Mouse (Mus musculus) cerebellum, adult 18-20 months (tissue): ENCODE results near the gene Idh2.
A peak's percentile ranks its signal among the peaks of the same experiment; 100 is the strongest.
"Not testable (repeated sequence)": the region's sequence is repeated elsewhere in the genome, so short reads cannot be mapped to it uniquely, and the experiment has no call there.

Source experiments
- DNase-seq, 2 experiments: peaks; one replicate each; pipeline ENCODE4 v3.0.0; 2021

Idh2 gene

DNA sequence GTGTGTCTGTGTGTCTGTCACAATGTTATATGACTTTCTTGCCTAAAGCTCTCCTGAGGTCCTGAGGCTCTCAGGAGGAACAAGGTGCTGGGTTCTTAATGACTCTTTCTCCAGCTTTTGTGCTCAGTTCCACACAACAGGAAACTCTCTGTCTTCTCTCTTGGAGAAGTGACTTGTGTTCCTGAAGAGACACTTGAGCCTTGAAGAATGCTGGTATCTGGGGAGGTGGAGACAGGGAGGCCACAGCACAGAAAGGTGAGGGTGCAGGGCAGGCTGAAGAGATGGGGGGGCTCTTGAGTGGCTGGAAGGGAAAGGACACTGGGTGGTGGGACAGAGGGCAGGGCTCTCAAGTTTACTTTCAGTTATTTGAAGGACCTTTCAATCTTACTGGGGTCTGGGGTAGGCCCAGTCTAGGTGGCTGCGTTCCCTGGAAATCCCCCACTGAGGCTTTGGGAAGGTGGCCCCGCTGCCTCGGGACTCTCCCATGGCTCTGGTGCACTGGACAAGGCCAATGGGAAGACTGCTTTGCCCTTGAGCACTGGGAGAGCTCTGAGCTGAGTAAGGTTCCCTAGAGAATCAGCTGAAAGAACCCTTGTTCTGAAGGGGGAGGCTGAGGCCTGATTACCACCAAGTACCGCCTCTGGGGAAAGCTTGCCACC, 56.7 kb downstream of the Idh2 start:
- no peak for DNase-seq

DNA sequence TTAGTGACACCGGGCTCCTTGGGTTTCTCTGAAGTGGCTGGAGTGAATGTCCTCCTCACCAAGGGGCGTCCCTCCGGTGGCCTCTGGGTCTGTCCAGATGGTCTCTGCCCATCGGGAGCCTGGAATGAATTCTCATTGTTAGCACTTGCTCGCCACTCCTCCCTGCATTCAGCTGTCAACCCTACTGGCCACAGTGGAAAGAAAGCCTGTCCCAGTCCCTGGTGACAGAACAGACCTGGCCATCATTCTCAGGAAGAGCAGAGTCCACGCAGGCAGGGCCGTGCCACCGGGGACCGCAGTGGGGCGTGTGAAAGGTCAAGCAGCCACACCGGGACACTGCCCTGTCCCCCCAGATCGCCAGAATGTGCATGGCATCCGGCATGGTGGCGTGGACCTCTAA, 57.4 kb downstream of the Idh2 start:
- DNase-seq, result peak in 1 of 2 experiments; percentile 22

DNA sequence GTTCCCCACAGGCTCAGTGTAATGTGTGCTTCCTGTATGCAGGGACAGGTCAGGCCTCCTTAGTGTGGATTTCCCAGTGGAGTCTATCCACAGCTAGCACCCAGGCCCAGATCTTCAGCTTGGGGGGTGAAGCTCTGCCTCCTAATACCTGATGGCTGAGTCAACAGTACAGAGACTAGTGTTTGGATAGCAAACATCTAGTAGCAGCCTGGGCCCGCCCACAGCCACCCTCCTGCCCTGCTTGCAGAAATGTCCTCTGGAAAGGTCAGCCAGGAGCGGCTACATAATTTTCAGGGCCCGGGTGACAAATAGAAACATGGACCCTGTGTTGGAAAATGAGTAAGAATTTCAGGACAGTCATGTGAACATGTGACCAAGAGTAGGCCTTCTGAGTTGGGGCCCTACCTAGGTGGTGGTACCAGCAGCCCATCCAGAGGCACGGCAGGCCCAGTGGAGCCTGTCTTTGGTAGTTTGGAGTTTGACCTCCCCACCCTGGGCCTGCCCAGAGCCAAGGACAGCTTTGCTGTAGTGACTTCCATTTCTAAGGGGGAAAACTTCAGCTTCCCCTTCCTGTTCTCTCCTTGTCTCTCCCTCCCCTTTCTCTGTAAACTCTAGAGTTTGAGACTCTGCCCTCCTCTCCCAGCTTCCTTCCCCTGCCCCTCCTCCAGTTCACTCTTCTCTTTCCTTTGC, 58.0 kb downstream of the Idh2 start:
- DNase-seq, result peak in 1 of 2 experiments; percentile 11

DNA sequence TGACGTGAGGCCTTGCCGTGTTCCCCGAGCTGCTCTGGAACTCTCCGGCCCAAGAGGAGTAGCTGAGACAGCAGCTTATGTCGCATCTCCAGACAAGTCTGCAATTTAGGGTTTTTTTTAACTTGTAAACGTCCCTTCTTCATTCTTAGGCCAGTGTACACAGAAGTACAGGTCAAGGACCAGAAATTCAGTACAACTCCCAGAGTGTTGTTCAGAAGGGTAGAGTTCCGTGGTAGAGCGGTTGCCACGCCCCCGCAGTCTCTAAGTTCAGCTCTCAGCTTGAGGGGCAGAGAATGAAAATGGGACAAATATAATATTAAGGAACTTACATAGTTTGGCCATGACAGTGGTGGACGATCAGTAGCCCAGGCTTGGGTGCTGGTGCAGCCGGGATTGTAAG, 59.4 kb downstream of the Idh2 start:
- DNase-seq, result peak in 1 of 2 experiments; percentile 1

DNA sequence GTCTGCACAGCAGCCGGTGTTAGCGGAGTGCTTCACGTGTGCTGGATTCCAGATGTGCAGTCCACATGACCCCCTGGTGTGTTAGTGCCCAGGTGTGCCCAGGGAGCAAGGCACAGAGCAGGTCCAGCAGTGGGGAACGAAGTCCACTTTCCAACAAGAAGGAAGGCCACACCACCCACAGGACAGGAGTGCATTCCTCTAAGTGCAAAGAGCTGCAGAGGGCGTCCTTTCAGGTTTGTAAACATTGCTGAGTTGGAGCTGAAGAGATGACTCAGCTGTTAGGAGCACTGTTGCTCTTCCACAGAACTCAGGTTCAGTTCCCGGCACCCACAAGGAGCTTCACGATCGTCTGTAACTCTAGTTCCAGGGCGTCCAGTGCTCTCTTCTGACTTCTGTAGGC, 62.0 kb downstream of the Idh2 start:
- no peak for DNase-seq

DNA sequence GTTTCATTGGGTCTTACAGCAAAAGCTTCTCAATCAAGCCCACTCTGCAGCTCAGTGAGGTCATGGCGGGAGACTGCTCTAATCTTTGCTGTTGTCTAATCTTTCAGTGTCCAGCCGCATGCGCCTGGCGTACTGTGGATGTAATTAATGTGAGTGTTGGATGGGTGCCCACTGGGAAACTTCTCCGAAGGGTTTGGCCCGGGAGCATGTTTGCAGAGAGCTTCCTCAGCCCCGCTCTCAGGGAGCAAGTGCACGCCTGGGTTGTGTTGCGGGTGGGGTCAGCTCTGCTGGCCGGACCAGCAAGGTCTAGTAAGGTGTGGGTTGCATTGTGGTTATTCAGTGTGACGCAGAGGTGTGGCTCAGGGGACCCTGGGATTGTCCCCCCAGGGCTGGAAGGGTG, 62.9 kb downstream of the Idh2 start:
- peak in 1 of 2 experiments; percentile 10 for DNase-seq

DNA sequence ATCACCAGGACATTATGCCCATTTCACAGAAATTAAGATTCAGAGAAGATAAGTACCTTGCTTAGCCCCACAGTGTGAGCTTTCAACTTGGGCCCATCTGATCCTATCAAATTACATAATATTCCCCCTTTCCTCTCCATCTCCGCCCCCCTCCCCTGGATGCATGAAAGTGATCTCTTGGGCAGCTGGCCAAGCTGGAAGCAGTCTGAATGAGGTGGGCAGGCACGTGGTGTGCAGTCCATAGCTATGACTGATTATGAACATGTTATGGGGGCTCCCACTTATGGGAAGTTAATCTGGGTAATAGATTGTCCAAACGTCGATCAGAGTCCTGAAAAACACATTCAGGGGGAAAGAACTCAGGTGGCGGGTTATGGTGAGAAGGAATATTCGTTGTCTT, 63.4 kb downstream of the Idh2 start:
- peak in 1 of 2 experiments; percentile 7 for DNase-seq

DNA sequence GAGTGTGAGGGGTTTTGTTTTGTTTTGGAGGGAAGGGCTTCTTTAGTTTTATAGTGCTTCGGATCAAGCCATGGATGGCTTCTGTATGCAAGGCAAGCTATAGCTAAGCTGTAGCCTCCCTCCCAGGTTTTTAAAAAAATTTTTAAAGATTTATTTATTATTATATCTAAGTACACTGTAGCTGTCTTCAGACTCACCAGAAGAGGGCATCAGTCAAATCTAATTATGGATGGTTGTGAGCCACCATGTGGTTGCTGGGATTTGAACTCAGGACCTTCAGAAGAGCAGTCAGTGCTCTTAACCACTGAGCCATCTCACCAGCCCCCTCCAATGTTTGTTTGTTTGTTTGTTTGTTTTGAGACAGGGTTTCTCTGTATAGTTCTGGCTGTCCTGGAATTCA, 64.8 kb downstream of the Idh2 start:
- DNase-seq, result not testable (repeated sequence)

DNA sequence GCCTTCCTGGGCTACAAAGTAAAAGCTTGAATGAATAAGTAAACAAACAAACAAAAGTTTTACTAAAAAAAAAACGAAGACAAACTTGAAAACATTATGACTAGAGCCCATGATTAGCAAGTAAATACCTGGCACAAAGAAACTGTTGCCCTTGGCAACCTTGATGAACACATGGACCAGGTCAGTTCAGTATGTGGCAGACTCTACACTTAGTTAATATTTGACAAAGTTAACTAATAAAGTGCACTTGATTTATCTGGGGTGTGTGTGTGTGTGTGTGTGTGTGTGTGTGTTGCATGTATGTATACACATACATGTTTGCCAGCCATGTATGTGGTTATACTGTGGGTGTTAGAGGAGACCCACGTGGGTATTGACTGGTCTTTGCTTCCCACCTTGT, 65.4 kb downstream of the Idh2 start:
- DNase-seq, result no peak

DNA sequence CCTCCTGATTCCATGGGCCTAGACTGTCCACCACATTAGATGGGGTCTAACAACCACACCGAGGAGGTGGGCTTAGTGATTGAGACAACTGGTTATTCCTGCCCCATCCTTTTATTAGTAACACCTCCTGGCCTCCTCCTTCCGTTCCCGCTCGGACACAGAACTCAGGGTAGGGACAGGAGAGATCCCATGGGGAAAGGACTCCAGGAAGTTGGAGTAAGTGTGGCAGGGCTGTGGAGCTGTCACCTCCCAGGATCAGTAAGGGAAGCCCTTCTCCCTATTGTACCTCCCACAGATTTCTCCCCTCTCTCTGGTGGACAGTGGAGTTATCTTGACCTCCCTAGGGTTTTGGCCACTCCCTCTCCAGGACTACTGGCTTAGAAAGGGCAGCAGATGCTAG, 68.2 kb downstream of the Idh2 start:
- DNase-seq, result no peak
